12 mouse cellular contexts compared by ENCODE assay signal in the genomic region with DNA sequence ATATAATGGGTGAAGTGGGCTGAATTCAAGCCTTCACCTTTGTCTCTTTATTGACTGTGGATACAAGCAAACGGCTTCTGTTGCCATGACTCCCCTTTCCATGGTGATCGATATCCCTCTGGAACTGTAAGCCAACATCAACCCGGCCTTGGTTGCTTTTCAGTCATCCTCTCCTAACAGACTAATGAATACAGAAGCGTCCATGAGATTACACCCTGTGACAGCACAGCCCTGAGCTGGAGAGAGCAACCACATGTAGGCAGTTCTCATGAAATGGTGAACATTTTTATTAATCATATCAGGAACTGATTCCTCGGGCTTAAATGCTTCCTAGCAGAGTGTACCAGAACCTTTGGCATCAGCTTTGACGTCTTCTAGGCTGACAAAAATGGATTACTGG.
DNase-seq lines count a peak whose midpoint lies in the region; ATAC-seq and TF ChIP-seq lines count a peak whose summit lies in the region.
"Had no signal": no experiment of that assay in that cellular context is flagged by ENCODE, and none has a peak within 500 bp of the region (broad histone marks: within the 10 kb centered on the region; RNA-seq: fewer than 3 reads in every experiment).

No protein-coding gene starts in this region.

- 66% methylated on average over 6 of the region's 6 CpGs for WGBS in forebrain, embryonic 13.5 days
- WGBS in forebrain, embryonic 11.5 days, result 77% methylated on average over 6 of the region's 6 CpGs
- 44% methylated on average over 6 of the region's 6 CpGs for WGBS in hindbrain, embryonic 13.5 days
- WGBS in midbrain, embryonic 15.5 days, result 37% methylated on average over 6 of the region's 6 CpGs
- WGBS in stomach, postnatal 0 days, result 76% methylated on average over 6 of the region's 6 CpGs

- no peak overlapping the region for H3K4me2 ChIP-seq in forebrain, embryonic 13.5 days
- H3K4me2 ChIP-seq in forebrain, embryonic 11.5 days (ENCODE audit: low read depth, low read length, severe bottlenecking), result no peak overlapping the region
- H3K4me2 ChIP-seq in hindbrain, embryonic 13.5 days, result 0 out of 2 replicates have a peak overlapping the region, but pooled peaks have one; percentile 4
- H3K4me2 ChIP-seq in midbrain, embryonic 15.5 days, result peak overlapping the region; percentile 25; the same call in 1 of the 2 replicates
- no peak overlapping the region for H3K4me2 ChIP-seq in stomach, postnatal 0 days (replicated peaks; ENCODE audit: low read depth)
- H3K4me2 ChIP-seq: heart, embryonic 11.5 days; kidney, embryonic 15.5 days; limb, embryonic 15.5 days had no signal

- H3K27ac ChIP-seq in forebrain, embryonic 13.5 days, result no peak overlapping the region
- H3K27ac ChIP-seq in forebrain, embryonic 11.5 days (ENCODE audit: low read depth, low read length), result no peak overlapping the region
- H3K27ac ChIP-seq in hindbrain, embryonic 13.5 days, result peak overlapping the region; percentile 64
- peak overlapping the region; percentile 67 for H3K27ac ChIP-seq in midbrain, embryonic 15.5 days
- H3K27ac ChIP-seq in stomach, postnatal 0 days (replicated peaks), result no peak overlapping the region
- H3K27ac ChIP-seq: kidney, embryonic 15.5 days; limb, embryonic 15.5 days had no signal

- TF ChIP-seq EP300 in stomach, postnatal 0 days (optimal IDR thresholded peaks at IDR 0.05), result no peak

- no peak for DNase-seq in forebrain, embryonic 11.5 days (ENCODE audit: low spot score)
- DNase-seq in brain, embryonic 14.5 days (ENCODE audit: low read depth), result peak; percentile 51
- no peak for DNase-seq in cerebellum, postnatal 36 days
- no peak for DNase-seq in right cerebral cortex, postnatal 14 days
- no peak for DNase-seq in stomach, postnatal 0 days (ENCODE audit: low spot score)

- no peak overlapping the region for H3K9ac ChIP-seq in forebrain, embryonic 13.5 days
- no peak overlapping the region for H3K9ac ChIP-seq in forebrain, embryonic 11.5 days (ENCODE audit: low read length)
- no peak overlapping the region for H3K9ac ChIP-seq in hindbrain, embryonic 13.5 days
- no peak overlapping the region for H3K9ac ChIP-seq in midbrain, embryonic 15.5 days
- H3K9ac ChIP-seq in stomach, postnatal 0 days (ENCODE audit: low read length), result no peak overlapping the region
- H3K9ac ChIP-seq: kidney, embryonic 15.5 days; limb, embryonic 15.5 days had no signal

- ATAC-seq in forebrain, embryonic 13.5 days, result peak; percentile 41
- no peak for ATAC-seq in forebrain, embryonic 11.5 days (replicated peaks; ENCODE audit: low FRiP score)
- 0 out of 2 replicates have a peak, but pooled peaks have one; percentile 24 for ATAC-seq in hindbrain, embryonic 13.5 days (ENCODE audit: low FRiP score)
- peak; percentile 72 for ATAC-seq in midbrain, embryonic 15.5 days (replicated peaks)
- ATAC-seq in stomach, postnatal 0 days (ENCODE audit: low FRiP score, low TSS enrichment), result no peak

- peaks cover 7% of the 10 kb centered on the region; the same call in 1 of the 2 replicates for H3K4me1 ChIP-seq in forebrain, embryonic 13.5 days
- H3K4me1 ChIP-seq in forebrain, embryonic 11.5 days (replicated peaks; ENCODE audit: control insufficient read depth, insufficient read depth, low read length), result no peaks in the 10 kb centered on the region
- peaks cover 34% of the 10 kb centered on the region for H3K4me1 ChIP-seq in hindbrain, embryonic 13.5 days (replicated peaks)
- H3K4me1 ChIP-seq in midbrain, embryonic 15.5 days, result peaks cover 29% of the 10 kb centered on the region
- no peaks in the 10 kb centered on the region for H3K4me1 ChIP-seq in stomach, postnatal 0 days (replicated peaks; ENCODE audit: control insufficient read depth, insufficient read depth)

- H3K36me3 ChIP-seq in forebrain, embryonic 13.5 days (ENCODE audit: poor library complexity, severe bottlenecking), result no peaks in the 10 kb centered on the region
- H3K36me3 ChIP-seq in forebrain, embryonic 11.5 days (ENCODE audit: control insufficient read depth, insufficient read depth, low read length), result no peaks in the 10 kb centered on the region
- 0 out of 2 replicates have a peak, but pooled peaks cover 4% of the 10 kb centered on the region for H3K36me3 ChIP-seq in hindbrain, embryonic 13.5 days
- H3K36me3 ChIP-seq in midbrain, embryonic 15.5 days (replicated peaks), result no peaks in the 10 kb centered on the region
- no peaks in the 10 kb centered on the region for H3K36me3 ChIP-seq in stomach, postnatal 0 days (ENCODE audit: control insufficient read depth, insufficient read depth, low read length)
- H3K36me3 ChIP-seq: kidney, embryonic 15.5 days; limb, embryonic 15.5 days had no signal

- H3K4me3 ChIP-seq in forebrain, embryonic 13.5 days, result no peak overlapping the region
- H3K4me3 ChIP-seq in forebrain, embryonic 11.5 days (ENCODE audit: low read depth, low read length), result no peak overlapping the region
- no peak overlapping the region for H3K4me3 ChIP-seq in hindbrain, embryonic 13.5 days
- H3K4me3 ChIP-seq in midbrain, embryonic 15.5 days, result no peak overlapping the region
- H3K4me3 ChIP-seq in stomach, postnatal 0 days (ENCODE audit: low read depth, low read length), result no peak overlapping the region
- H3K4me3 ChIP-seq: kidney, embryonic 15.5 days; limb, embryonic 15.5 days had no signal

- H3K9me3 ChIP-seq in forebrain, embryonic 13.5 days (replicated peaks), result peaks cover 14% of the 10 kb centered on the region
- peaks cover 8% of the 10 kb centered on the region; the same call in 1 of the 2 replicates for H3K9me3 ChIP-seq in forebrain, embryonic 11.5 days (ENCODE audit: control insufficient read depth, low read length)
- peaks cover 8% of the 10 kb centered on the region; the same call in 1 of the 2 replicates for H3K9me3 ChIP-seq in hindbrain, embryonic 13.5 days
- H3K9me3 ChIP-seq in midbrain, embryonic 15.5 days, result no peaks in the 10 kb centered on the region
- H3K9me3 ChIP-seq in stomach, postnatal 0 days (ENCODE audit: control insufficient read depth, low read length), result no peaks in the 10 kb centered on the region
- H3K9me3 ChIP-seq: limb, embryonic 15.5 days had no signal

- no peak for TF ChIP-seq POLR2A in brain, embryonic 14.5 days (IDR thresholded peaks at IDR 0.05; ENCODE audit: borderline replicate concordance, extremely low read depth, insufficient read depth, insufficient read length, poor library complexity, severe bottlenecking)

- no peaks in the 10 kb centered on the region for H3K27me3 ChIP-seq in forebrain, embryonic 13.5 days
- H3K27me3 ChIP-seq in forebrain, embryonic 11.5 days (ENCODE audit: control insufficient read depth, insufficient read depth, low read length), result no peaks in the 10 kb centered on the region
- H3K27me3 ChIP-seq in hindbrain, embryonic 13.5 days, result no peaks in the 10 kb centered on the region
- H3K27me3 ChIP-seq in midbrain, embryonic 15.5 days (replicated peaks), result no peaks in the 10 kb centered on the region
- no peaks in the 10 kb centered on the region for H3K27me3 ChIP-seq in stomach, postnatal 0 days (ENCODE audit: control insufficient read depth, insufficient read depth, low read length)
- H3K27me3 ChIP-seq: CH12.LX; kidney, embryonic 15.5 days; limb, embryonic 15.5 days had no signal

- TF ChIP-seq CTCF in brain, embryonic 14.5 days (IDR thresholded peaks at IDR 0.05; ENCODE audit: borderline replicate concordance, extremely low read depth, insufficient read depth, insufficient read length), result no peak
- no peak for TF ChIP-seq CTCF in stomach, postnatal 0 days (IDR thresholded peaks at IDR 0.05; ENCODE audit: low read depth)

Comparison
In these comparisons a context has a peak if more than half of its experiments do, and no peak if none do; other contexts are left out.
1. ATAC-seq: peak in forebrain, embryonic 13.5 days (single experiment), hindbrain, embryonic 13.5 days (single experiment) and midbrain, embryonic 15.5 days (single experiment); none in forebrain, embryonic 11.5 days (single experiment) and stomach, postnatal 0 days (single experiment).
2. H3K27ac ChIP-seq: peak in hindbrain, embryonic 13.5 days (single experiment) and midbrain, embryonic 15.5 days (single experiment); none in forebrain, embryonic 13.5 days (single experiment), forebrain, embryonic 11.5 days (single experiment) and stomach, postnatal 0 days (single experiment).
3. H3K4me2 ChIP-seq: peak in hindbrain, embryonic 13.5 days (single experiment) and midbrain, embryonic 15.5 days (single experiment); none in forebrain, embryonic 13.5 days (single experiment), forebrain, embryonic 11.5 days (single experiment) and stomach, postnatal 0 days (single experiment).